Mouse (Mus musculus) heart, postnatal 0 days (tissue): ENCODE measurements around the gene Hspg2.

Experiments used
- CTCF ChIP-seq: IDR thresholded peaks from 2 replicates; pipeline ENCODE4 v1.5.1; 2016; ENCODE audit warnings: antibody characterized with exemption, control low read depth, low read depth
- EP300 ChIP-seq: IDR thresholded peaks from 2 replicates; pipeline ENCODE4 v1.6.1; 2016; ENCODE audit warnings: antibody characterized with exemption, low read depth

GRCm38 (mm10) chr4:137556673-137557210, 88.2 kb downstream of the Hspg2 start:
- TF ChIP-seq CTCF (no peak), EP300 (no peak)
